Mouse (Mus musculus): ENCODE results near the gene Agtrap.

DNA sequence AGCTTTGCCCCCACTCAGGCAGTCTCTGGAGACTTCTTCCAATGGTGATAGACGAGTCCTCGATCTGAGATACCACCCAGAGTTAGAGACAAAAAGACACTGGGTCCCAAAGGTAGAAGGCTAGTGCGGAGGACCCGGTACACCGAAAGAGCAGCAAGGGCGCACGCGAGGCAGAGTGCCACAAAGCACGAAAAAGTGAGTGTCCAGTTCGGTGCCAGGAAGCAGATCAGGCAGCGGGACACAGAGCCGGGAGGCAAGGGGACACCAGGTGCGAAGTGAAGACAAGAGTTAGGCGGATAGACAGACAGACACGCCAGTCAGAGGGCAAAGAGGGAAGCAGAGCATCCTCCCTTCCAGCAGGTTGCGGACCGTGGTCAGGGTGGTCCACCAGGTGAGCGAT is 42.3 kb upstream of the Agtrap start, which contains the start of gene Mad2l2:
- TF ChIP-seq GATA1 (IDR thresholded peaks at IDR 0.05; ENCODE audit: borderline replicate concordance, low read length) (no peak), FLI1 (IDR thresholded peaks at IDR 0.05; ENCODE audit: low read length) (no peak)
